Mouse (Mus musculus): ENCODE results near the gene Angptl8.

GRCm38 (mm10) chr9:21835258-21835912 lies at the start of gene Angptl8:
- no peak for TF ChIP-seq CTCF (IDR thresholded peaks at IDR 0.05; ENCODE audit: low read depth)
- no peak for TF ChIP-seq EP300 (optimal IDR thresholded peaks at IDR 0.05)

Measured in stomach, postnatal 0 days (tissue).